Mouse (Mus musculus) stomach, postnatal 0 days (tissue): ENCODE measurements at regions not wholly inside any gene's neighbourhood (a gene's known extent, or its start where the extent isn't known, plus 50 kb on each side); places are given as distances from the start of the nearest gene placed in this dataset.

ENCODE experiments used
- CTCF ChIP-seq: IDR thresholded peaks from 2 replicates; pipeline ENCODE4 v1.5.1; 2016; ENCODE audit warnings: antibody characterized with exemption, low read depth, mild to moderate bottlenecking, moderate library complexity
- EP300 ChIP-seq: optimal IDR thresholded peaks from 2 replicates; pipeline ENCODE3; 2016; ENCODE audit warnings: antibody characterized with exemption

DNA sequence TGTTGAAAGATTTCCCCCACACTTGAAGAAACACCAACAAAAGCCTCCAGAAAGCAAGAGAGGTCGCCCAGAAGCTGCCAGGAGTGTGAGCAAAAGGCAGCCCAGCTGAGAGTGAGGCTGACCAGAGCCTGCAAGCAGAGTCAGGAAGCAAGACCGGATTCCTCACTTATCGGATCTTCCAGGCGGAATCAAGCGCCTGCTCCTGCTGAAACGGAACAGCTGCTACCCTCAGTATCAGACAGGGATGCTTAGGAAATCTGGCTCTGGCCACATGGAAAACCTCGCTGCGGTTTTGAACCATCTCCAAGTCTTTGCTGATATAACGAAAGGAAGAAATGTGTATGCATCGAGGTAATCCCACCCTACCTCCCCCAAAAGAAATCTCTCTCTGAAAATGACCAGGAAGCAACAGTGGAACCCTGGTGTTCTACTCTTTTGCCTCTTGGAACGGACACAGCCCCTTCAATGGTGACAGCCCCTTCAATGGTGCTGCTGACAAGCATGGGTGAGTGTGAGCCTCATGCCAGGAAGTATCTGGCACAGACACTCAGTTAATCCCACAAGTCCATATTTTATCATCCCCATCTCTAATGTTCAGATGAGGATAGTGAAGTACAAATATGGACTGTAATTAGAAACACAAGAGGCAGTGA is 83.3 kb upstream of the Spdye4c start:
- TF ChIP-seq EP300 (no peak), CTCF (no peak)
